Mouse (Mus musculus) MN1 (cell line): Measurements from ENCODE around the gene Ift74.
A peak's percentile ranks its signal among the peaks of the same experiment; 100 is the strongest.
"Not testable (repeated sequence)": the region's sequence is repeated elsewhere in the genome, so short reads cannot be mapped to it uniquely, and the experiment has no call there.

Source experiments
- DNase-seq: peaks from one replicate; pipeline ENCODE4 v3.0.0-alpha.2; 2016; ENCODE audit warnings: low spot score

The Ift74 gene

DNA sequence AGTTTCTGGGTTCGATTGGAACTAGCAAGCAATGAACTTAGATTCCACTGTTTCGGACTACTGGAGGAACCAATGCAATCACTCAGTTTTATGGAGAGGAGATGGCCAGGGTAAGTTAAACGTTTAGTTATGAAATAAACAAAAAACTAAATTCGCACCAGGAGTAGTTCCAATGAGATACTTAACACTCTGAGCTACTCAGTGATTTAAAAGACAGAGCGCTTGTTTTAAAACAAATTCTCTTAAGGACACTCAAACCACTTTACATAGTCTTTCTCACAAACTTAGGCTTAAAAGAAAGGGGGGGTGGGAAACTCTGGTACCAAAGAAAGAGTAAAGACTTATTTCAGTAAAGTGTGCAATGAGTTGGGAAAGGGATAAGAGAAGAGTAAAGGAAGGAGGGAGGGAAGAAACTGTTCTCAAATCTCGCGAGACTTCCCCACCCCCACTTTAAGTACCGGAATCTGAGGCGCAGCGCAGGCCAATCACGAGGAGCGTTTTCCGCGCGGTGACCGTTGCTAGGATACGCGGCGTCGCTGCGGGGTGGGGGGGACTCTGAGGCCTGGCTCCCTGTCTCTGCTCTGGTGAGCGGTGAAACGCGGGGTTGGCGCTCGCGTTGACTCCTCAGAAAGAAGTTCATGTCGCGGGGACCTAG, at the start of gene Ift74:
TSS of gene Ift74 (plus strand) at position 520 of the 655 bp plus-strand sequence.
- peak; percentile 91 for DNase-seq

DNA sequence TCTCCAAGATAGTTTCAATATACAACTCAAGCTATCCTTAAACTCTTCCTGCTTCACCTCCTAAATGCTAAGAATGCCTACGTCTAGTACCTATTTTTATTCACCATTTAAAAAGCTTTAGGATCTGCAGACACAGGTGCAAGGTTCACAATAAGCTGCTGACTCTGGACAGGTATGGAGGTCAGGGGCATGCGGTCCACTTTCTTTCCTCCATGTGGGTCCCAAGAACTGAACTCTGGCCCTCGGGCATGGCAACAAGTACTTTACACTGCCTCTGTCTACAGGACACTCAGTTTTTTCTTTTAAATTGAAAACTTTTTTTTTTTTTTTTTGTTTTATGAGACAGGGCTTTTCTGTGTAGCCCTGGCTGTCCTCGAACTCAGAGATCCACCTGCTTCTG, 41.6 kb upstream of the Ift74 start:
- DNase-seq, result no peak

DNA sequence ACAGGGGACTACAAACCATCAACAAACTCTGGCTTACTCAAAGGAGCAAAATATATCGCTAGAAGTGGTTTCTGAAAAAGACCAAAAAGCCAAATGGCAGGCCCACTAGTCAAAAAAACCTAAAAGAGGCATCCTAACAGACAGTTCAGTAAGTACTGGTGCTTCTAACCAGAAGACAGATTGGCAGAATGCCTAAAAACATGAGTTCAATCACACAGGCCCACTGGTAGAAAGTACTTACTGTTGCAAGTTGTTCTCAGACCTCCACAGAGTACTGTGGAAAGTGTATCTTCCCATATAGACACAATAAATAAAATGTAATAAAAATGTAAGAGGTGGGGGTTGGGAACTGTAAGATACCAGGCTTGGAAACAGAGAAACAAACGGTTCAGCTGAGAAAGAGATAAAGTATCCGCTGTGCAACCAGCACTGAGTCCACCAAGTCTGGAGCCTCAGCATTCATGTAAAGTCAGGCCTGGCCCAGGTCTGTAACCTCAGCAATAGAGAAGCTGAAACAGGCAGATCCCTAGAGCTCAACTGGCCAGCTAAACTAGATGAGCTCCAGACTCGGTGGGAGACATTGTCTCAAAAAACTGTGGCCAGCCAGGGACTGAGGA, 22.4 kb upstream of the Ift74 start:
- DNase-seq, result no peak

DNA sequence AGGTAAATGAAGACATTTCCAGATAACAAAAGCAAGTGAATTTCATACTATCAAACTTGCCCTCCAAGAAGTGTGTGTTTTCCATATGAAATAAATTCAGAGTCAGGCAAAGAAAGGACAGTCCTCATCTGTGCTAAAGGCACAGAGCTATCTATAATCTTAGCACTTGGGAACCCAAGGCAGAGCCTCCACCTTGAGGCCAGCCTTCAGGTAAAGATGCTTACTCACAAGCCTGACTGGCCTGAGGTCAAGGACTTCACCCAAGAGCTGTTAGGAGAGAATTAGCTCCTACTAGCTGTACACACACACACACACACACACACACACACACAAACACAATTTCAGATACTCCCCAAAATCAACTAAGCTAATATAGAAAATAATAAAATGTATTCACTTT, 21.6 kb upstream of the Ift74 start:
- DNase-seq, result no peak

GRCm38 (mm10) chr4:94601395-94601794, 12.9 kb upstream of the Ift74 start:
- DNase-seq, result no peak

DNA sequence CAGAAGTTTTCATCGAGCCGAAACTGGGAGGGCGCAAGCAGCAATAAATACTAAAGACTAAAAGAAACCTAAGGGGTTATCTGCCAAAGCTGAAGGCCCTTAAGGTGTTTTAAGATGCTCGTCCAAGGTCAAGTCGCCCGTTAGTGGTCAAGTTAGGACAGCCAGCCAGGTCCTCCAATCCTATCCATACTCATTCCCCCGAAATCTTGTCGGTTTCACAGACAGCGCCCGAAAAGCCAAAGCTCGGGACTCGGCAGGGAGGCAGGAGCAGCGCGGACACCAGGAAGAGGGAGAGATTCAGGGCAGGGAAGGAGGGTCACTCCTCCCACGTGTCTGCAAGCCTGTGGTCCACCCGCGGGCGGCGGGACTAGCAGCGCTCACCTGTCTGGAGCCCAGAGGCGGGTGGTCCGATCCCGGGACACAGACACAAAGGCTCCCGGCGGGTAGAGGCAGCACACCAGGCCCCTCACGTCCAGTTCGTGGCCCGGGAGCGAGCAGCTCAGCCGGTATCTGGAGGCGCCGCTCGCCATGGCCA, 11.7 kb upstream of the Ift74 start:
- peak; percentile 41 for DNase-seq

DNA sequence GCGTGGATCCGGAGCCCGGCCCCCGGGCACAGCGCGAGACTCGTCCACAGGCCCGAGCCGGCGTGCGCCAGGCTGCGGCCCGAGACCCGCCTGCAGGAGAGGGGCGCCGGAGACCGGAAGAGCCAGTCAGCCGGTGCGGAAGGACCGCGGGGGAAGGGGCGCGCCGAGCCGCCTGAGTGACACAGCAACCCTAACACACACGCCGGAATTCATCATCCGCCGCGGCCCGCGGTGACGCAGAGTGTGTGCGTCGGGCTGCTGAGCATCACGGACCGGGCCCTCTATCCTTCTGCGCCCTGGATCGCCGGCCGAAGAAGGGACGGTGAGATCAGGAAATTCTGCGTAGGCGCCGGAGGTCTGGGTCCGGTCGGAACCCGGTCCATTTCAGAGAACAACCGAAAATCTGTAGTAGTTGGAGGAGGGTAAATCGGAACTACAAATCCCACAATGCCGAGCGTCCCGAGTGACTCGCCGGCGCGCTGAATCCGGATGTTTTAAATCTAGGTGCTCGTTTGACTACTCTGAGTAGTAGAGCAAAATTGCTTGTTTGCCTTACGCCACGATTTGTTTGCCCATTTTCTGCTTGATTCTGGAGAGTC, 11.2 kb upstream of the Ift74 start, which contains the start of gene Plaa:
TSS of gene Plaa (minus strand) at position 214 of the 599 bp plus-strand sequence.
- peak; percentile 87 for DNase-seq

DNA sequence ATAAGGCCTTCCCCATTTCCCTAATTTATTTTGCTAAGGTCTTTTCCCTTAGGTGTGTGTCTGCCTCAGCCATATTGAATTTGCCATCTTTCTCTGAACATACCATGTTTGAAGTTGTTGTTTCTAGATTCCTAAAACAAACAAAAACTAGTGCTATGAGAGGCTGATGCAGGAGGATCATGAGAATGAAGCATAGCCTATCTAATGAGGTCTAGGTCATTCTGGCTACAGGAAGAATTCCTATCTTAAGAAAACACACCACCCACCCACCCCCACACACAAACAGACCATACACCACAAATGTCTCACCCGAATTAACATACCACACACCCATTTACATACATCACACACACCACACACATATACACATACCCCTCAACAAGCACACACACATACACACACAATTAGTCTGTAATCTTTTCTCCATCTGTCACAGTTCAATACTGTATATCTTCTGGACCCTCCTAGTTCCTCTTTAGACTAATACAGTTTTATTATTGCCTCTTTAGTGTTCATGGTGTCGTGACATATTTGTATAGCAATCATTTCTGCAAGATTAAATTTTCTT, 9.8 kb upstream of the Ift74 start:
- DNase-seq, result no peak

- no peak for DNase-seq
Measured at GRCm38 (mm10) chr4:94605591-94605990, 8.7 kb upstream of the Ift74 start.

- no peak for DNase-seq
Measured at GRCm38 (mm10) chr4:94610339-94610738, 4.0 kb upstream of the Ift74 start.

DNA sequence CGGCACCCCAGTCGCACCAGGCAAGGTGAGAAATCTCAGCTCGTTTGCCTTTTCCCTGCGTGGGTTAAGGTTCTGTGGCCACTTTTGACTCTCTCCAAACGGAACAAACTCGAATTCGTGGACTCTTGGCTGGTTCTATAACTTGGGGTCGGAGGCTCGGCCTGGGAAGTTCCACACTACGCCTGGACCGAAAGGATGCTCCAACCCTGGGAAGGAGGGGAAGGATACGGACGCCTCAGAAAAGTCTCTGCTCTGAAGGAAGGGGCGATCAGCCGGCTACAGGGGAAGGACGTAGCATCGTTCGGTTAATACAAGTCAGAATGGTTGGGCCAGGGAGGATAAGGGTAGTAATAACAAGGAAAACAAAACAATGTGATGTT, 326 bp downstream of the Ift74 start:
- DNase-seq, result no peak

DNA sequence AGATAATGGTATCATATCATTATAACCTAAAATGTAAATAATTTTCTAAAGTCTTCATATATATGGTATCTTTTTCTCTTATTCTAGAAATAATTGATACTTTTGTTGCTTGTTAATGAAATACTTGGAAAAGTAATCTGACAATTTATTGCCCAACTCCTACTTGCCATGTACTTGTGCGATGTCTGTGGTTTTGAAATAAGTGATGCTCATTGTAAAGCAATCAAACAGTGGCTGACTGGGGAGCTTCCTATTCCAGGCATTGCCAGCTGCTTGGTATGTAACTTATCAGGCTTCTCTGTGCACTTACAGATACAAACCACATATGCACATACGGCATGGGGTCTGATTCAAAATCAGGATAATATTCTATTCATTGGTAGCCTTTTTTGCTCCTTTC, 5.8 kb downstream of the Ift74 start:
- no peak for DNase-seq

DNA sequence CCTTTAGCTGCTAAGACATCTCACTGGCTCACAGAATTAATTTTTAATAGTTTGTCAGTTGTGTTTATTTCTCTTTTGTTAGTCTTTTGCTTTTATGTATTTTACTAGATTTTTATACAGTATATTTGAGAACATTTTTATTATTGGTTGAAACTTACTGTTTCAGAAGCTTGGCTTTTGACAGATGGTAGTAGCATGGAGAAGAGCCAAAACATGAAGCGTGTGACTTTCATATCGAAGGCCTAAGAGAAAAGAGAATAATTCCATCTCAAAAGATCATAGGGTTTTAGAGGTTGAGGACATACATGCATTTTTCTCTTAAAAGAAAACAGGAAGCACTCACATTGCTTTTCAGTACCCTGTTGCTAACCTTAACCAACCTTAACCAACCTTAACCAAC, 28.9 kb downstream of the Ift74 start:
- no peak for DNase-seq

- DNase-seq, result no peak
Measured at GRCm38 (mm10) chr4:94649920-94650319, 35.6 kb downstream of the Ift74 start, which contains the start of gene Lrrc19. Lrrc19 (minus strand) TSS chr4:94650144.

DNA sequence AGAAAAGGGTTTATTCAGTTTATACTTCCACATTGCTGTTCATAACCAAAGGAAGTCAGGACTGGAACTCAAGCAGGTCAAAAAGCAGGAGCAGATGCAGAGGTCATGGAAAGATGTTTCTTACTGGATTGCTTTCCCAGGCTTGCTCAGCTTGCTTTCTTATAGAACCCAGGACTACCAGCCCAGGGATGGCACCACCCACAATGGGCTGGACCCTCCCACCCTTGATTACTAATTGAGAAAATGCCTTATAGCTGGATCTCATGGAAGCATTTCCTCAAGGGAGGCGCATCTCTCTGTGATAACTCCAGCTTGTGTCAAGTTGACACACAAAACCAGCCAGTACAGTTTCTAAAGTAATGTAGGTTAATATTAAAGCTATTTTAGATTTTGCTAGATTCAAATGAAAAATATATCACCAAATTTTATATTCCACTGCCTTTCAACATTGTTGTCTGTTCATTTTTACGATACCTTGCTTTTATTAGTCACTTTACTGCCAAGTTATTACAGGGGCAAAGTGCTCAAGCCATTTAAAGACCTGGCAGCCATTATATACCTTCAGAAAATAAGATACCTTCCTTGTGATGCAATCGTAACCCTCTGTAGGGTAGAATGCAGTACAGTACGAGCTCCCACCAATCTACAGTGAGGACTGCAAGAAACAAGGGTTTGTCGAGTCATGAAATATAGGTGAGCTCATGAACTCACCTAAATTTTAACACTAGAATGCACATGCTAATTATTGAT, 36.3 kb downstream of the Ift74 start:
- DNase-seq, result not testable (repeated sequence)

- DNase-seq, result peak; percentile 30
Measured at GRCm38 (mm10) chr4:94669718-94670117, 55.4 kb downstream of the Ift74 start.

DNA sequence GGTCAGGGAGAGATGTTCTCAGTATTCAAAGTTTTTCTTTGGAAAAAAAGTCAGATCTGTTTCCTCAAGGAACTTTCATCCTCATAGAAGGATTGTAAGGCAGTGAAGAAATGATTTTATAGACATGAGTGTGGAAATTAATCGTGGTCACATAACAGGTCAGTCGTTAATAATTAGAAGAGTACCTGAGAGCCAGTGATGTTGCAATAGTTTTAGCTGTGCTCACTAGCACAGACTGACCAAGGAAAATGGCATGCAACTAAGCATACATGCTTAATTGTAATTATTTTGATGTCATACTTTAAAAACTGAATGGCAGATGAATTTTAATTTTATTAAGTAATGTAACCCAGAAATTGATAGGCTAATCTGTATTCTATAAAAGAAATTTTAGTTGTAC, 66.4 kb downstream of the Ift74 start:
- no peak for DNase-seq

DNA sequence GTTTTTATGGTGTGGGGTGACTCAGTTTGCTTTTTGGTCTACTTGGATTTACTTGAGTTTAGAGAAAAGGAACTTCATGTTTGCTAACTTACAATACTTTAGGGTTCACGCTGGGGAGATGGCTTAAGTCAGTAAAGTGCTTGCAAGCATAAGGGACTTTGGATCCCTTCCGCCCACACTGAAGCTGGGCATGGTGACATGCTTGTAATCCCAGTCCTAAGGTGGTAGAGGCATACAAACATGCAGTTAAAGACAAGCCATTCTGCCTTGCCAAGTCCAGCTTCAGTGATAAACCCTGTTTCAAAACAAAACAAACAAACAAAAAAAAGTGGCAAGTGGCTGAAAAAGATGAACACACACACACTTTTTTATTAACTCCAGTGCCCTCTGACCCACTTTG, 66.9 kb downstream of the Ift74 start:
- no peak for DNase-seq

DNA sequence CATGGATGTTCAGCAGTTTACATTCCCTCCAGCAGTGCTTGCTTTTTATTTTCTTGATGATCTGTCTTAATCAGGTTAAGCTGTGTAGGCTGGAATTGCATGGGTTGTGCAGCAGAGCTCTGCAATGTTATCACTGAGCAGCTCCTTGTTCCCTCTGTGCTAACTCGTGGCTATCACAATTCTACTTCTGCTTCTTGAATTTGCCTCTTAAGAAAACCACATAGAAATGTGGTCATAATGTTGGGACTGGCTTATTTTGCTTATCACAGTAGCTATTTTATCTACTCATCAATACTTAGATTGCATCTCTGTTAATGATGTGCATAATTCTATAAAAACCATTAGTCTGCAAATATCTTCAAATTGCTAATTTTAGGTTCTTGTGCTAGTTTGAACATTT, 67.7 kb downstream of the Ift74 start:
- no peak for DNase-seq

- DNase-seq, result no peak
Measured at GRCm38 (mm10) chr4:94683305-94683704, 69.0 kb downstream of the Ift74 start.

DNA sequence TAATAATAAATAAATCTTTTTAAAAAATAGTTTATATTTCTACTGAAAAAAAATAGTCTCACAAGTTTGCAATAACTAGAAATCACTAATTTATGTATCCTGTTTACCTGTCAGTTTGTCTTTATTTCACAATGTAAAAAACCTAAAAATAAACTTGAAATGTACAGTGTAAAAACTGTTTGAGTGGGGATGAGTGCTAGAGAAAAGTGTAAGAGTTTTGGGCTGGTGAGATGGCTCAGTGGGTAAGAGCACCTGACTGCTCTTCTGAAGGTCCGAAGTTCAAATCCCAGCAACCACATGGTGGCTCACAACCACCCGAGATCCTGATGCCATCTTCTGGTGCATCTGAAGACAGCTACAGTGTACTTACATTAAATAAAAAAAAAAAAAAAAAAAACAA, 75.5 kb downstream of the Ift74 start:
- DNase-seq, result not testable (repeated sequence)

DNA sequence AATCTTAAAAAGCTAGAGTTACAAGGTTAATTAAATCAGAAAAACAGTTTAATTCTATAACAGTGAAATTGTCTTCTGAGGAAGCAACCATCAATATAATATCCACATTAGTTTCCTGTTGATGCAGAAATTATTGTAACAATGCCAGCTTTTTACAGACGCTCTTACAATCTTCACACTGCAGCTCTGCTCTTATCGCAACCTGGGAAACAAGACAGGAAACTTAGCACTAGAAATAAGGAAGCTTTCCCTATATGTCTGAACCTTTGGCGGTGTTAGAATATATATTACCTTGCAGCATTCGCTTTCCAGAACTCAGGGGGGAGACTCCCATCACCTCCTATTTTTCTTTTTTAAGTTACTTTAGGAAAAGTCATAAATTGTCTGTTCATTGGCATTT, 76.8 kb downstream of the Ift74 start:
- no peak for DNase-seq
